ENCODE assay signal across 8 mouse cellular contexts in genomic region chr15:100144854-100145824, GRCm38 (mm10).
DNase-seq lines count a peak whose midpoint lies in the region; ATAC-seq lines count a peak whose summit lies in the region.

No protein-coding gene starts in this region.

- no peaks in the 10 kb centered on the region for H3K4me1 ChIP-seq in forebrain, embryonic 11.5 days (replicated peaks; ENCODE audit: control insufficient read depth, insufficient read depth, low read length)
- H3K4me1 ChIP-seq in forebrain, embryonic 13.5 days, result peaks cover 36% of the 10 kb centered on the region
- peaks cover 16% of the 10 kb centered on the region for H3K4me1 ChIP-seq in kidney, embryonic 16.5 days (ENCODE audit: insufficient read depth, low read length)

- no peak overlapping the region for H3K9ac ChIP-seq in forebrain, embryonic 11.5 days (ENCODE audit: low read length)
- no peak overlapping the region for H3K9ac ChIP-seq in forebrain, embryonic 13.5 days
- no peak overlapping the region for H3K9ac ChIP-seq in kidney, embryonic 16.5 days (replicated peaks; ENCODE audit: low read length)

- no peaks in the 10 kb centered on the region for H3K9me3 ChIP-seq in forebrain, embryonic 11.5 days (ENCODE audit: control insufficient read depth, low read length)
- no peaks in the 10 kb centered on the region for H3K9me3 ChIP-seq in forebrain, embryonic 13.5 days (replicated peaks)
- no peaks in the 10 kb centered on the region for H3K9me3 ChIP-seq in kidney, embryonic 16.5 days (ENCODE audit: low read length)

- 72% methylated on average over 15 of the region's 15 CpGs for WGBS in forebrain, embryonic 11.5 days
- WGBS in forebrain, embryonic 13.5 days, result 59% methylated on average over 15 of the region's 15 CpGs
- 35% methylated on average over 15 of the region's 15 CpGs for WGBS in kidney, embryonic 16.5 days

- H3K27ac ChIP-seq in forebrain, embryonic 11.5 days (ENCODE audit: low read depth, low read length), result 0 out of 2 replicates have a peak overlapping the region, but pooled peaks have one; percentile 7
- H3K27ac ChIP-seq in forebrain, embryonic 13.5 days, result no peak overlapping the region
- H3K27ac ChIP-seq in kidney, embryonic 16.5 days (ENCODE audit: low read length), result peak overlapping the region; percentile 2; the same call in 1 of the 2 replicates

- DNase-seq in forebrain, embryonic 11.5 days (ENCODE audit: low spot score), result no peak
- no peak for DNase-seq in kidney, postnatal 25 days
- DNase-seq in 416B (ENCODE audit: low read depth), result peak; percentile 12
- DNase-seq in cerebellum, adult 11 months, result no peak
- DNase-seq in gastrocnemius, adult 18-20 months (ENCODE audit: low spot score), result no peak

- H3K36me3 ChIP-seq in forebrain, embryonic 11.5 days (ENCODE audit: control insufficient read depth, insufficient read depth, low read length), result no peaks in the 10 kb centered on the region
- peaks cover 16% of the 10 kb centered on the region; the same call in 1 of the 2 replicates for H3K36me3 ChIP-seq in forebrain, embryonic 13.5 days (ENCODE audit: poor library complexity, severe bottlenecking)
- 0 out of 2 replicates have a peak, but pooled peaks cover 5% of the 10 kb centered on the region for H3K36me3 ChIP-seq in kidney, embryonic 16.5 days (ENCODE audit: insufficient read depth, low read length)

- no peak for ATAC-seq in forebrain, embryonic 11.5 days (replicated peaks; ENCODE audit: low FRiP score)
- no peak for ATAC-seq in forebrain, embryonic 13.5 days
- ATAC-seq in kidney, embryonic 16.5 days (ENCODE audit: low FRiP score, low TSS enrichment), result peak; percentile 65; the same call in 1 of the 2 replicates
- peak; percentile 28 for ATAC-seq in inflammation-experienced regulatory T-cells, adult 6 months

- no peak overlapping the region for H3K4me2 ChIP-seq in forebrain, embryonic 11.5 days (ENCODE audit: low read depth, low read length, severe bottlenecking)
- no peak overlapping the region for H3K4me2 ChIP-seq in forebrain, embryonic 13.5 days
- no peak overlapping the region for H3K4me2 ChIP-seq in kidney, embryonic 16.5 days (replicated peaks; ENCODE audit: low read depth, low read length)

- H3K4me3 ChIP-seq in forebrain, embryonic 11.5 days (ENCODE audit: low read depth, low read length), result no peak overlapping the region
- H3K4me3 ChIP-seq in forebrain, embryonic 13.5 days, result no peak overlapping the region
- H3K4me3 ChIP-seq in kidney, embryonic 16.5 days (ENCODE audit: low read length), result no peak overlapping the region

- no peaks in the 10 kb centered on the region for H3K27me3 ChIP-seq in forebrain, embryonic 11.5 days (ENCODE audit: control insufficient read depth, insufficient read depth, low read length)
- no peaks in the 10 kb centered on the region for H3K27me3 ChIP-seq in forebrain, embryonic 13.5 days
- H3K27me3 ChIP-seq in kidney, embryonic 16.5 days (ENCODE audit: insufficient read depth, low read length), result no peaks in the 10 kb centered on the region

Comparison
In these comparisons a context has a peak if more than half of its experiments do, and no peak if none do; other contexts are left out.
1. ATAC-seq: peak in kidney, embryonic 16.5 days (single experiment) and inflammation-experienced regulatory T-cells, adult 6 months (single experiment); none in forebrain, embryonic 11.5 days (single experiment) and forebrain, embryonic 13.5 days (single experiment).